Mouse (Mus musculus): ENCODE measurements at regions not wholly inside any gene's neighbourhood (a gene's known extent, or its start where the extent isn't known, plus 50 kb on each side); places are given as distances from the start of the nearest gene placed in this dataset.

DNA sequence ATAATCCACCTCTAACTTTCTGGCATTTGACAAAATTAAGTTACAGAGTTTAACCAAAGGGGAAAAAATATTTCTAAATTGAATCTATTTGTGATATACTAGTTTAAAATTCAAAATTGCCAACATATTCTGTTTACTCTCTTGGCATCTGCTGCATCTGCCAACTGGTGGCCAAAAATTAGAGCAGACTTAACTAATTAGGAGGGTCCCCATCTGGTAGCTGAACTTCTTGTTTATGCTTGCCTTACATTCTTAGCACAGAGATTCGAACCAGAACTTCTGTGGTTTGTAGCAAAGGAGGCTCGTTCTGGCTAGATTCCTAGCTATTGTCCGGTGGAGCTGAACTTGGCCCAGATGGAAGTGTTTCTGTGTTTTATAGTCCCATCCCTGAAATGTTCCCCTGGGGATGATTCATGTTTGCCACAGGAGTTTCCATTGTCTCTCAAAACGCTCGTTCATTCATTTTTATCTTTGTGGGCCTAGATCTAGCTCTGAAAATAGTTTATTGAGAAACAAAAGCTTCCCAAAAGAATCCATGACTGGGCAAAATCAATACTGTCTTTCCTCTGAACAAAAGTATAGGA is 3461.5 kb upstream of the Gm7489 start:
- DNase-seq (ENCODE audit: low read depth) = no peak

GRCm38 (mm10) chr15:50449604-50450003 is 3435.1 kb upstream of the Gm7489 start:
- DNase-seq (ENCODE audit: low read depth) = no peak

- DNase-seq (ENCODE audit: low read depth) = no peak
Measured at GRCm38 (mm10) chr15:50472626-50473025, 3412.1 kb upstream of the Gm7489 start.

GRCm38 (mm10) chr15:50498716-50499115 is 3386.0 kb upstream of the Gm7489 start:
- DNase-seq (ENCODE audit: low read depth) = no peak

DNA sequence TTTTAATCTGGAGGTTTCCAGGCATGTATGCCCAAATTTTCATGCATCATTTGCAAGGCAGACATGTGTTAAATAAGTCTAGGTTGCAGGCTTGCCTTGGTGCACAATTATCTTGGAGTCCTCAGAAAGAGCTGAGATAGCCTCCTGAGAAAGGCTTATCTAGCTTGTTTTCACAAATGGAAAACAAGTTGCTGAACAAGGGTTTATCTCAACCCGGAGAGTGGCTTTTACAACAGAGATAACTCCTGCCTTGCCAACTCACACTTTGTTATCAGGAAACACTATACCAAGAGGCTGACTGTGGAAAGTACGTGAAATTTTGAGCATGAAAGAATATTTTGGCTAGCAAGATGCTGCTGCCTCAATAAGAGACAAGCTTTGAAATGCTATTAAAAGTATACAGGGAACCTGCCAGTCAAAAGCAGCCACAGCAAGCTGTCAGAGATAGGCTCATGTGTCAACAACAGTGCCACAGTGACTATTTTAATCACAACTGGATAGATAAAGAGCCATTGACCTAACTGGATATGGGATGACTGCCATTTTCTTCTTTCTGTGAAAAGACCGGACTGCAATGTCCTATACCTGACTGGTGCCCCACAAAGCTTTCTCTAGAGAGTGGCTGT is 3376.6 kb upstream of the Gm7489 start:
- DNase-seq (ENCODE audit: low read depth) = peak; percentile 56

DNA sequence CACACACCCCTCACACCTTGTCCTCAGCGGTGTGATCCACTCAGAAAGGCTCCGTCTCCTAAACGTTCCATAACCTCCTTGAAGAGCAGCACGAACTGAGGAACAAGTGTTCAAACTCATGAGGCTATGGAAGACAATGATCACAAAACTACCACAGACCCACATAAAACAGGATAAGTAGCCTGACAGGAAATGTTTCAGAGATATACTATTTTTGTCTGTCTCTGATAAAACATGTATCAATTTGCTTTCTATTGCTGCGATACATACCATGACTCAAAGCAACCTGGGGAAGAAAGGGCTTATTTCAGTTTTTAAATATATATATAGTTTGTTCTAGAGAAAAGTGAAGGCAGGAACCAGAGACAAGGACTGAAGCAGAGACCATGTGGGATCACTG is 3371.7 kb upstream of the Gm7489 start:
- DNase-seq (ENCODE audit: low read depth) = no peak

- DNase-seq (ENCODE audit: low read depth) = no peak
Measured at GRCm38 (mm10) chr15:50524841-50525240, 3359.9 kb upstream of the Gm7489 start.

DNA sequence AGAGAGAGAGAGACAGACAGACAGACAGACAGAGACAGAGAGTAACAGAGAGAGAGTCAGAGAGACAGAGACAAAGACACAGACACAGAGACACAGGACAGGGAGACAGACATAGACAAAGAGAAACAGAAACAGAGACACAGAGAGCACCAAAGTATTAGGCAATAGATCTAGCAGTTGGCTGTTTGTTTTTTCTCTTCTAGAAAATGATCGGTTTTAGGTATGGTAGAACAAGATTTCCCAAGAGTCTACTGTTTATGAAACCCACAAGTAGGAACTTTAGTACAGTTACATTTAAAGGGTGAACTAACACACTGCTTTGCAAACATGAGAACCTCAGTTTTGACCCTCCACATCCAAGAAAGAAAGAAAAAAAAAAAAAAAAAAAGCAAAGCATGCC is 3350.2 kb upstream of the Gm7489 start:
- no peak for DNase-seq (ENCODE audit: low read depth)

DNA sequence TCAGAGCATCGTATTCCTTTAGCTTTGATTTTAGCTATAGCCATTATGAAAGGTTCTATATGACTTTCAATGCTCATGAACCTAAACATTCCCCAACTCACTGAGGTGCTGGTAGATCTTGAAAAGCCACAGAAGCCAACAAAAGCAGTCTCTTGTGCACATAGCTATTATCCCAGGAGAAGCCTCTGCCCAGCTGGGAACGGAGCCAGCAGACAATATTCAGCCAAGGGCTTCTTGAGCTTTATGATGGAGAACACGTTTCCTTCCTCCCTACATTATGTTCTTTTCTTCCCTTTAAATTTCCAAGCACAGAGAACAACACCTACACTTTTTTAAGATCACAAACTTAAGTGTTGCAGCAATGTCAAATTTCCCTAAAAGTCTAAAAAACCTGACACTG is 3321.1 kb upstream of the Gm7489 start:
- no peak for DNase-seq (ENCODE audit: low read depth)

DNA sequence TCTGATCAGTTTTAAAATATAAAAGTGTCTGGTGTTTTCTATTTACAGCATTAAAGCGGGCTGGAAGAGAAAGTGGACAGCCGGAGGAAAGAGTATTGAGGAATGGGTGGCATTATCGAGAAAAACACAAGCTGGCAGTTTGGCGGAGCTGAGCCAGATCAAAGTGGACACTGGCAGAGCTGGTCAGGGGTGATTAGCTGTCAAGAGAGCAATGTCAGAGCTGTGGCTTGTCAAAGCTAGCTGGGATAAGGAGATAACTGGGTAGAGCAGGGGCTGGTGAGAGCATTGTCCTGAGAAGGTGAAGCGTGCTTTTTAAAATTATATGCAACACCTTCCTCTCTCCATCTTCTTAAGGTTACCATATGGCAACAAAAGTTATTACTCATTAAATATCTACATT is 3303.9 kb upstream of the Gm7489 start:
- no peak for DNase-seq (ENCODE audit: low read depth)

DNA sequence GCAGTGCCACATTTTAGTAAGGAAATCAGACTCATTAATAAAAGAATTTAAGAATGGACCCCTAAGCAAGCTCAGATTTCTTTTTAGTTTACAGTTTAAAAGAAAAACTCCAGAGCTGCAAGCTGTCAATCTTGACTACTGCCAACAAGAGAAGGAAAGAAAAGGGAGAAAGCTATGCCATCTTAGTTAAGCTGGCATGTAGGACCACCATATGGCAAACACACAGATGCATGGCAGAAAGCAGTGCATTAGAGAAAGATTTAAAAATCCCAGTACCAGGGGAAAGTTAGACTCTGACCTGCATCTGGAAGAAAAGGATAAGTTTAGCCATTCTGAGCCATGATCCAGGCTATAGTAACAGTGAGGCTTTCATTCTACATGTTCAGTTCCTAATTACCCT is 3300.8 kb upstream of the Gm7489 start:
- DNase-seq (ENCODE audit: low read depth) = no peak

- DNase-seq (ENCODE audit: low read depth) = no peak
Measured at GRCm38 (mm10) chr15:50585496-50585895, 3299.2 kb upstream of the Gm7489 start.

Data from c-Kit-positive CD71-positive TER-119-negative erythroid progenitor cells, embryonic 14.5 days (primary cell).